ENCODE assay signal across 8 mouse cellular contexts in the genomic region with DNA sequence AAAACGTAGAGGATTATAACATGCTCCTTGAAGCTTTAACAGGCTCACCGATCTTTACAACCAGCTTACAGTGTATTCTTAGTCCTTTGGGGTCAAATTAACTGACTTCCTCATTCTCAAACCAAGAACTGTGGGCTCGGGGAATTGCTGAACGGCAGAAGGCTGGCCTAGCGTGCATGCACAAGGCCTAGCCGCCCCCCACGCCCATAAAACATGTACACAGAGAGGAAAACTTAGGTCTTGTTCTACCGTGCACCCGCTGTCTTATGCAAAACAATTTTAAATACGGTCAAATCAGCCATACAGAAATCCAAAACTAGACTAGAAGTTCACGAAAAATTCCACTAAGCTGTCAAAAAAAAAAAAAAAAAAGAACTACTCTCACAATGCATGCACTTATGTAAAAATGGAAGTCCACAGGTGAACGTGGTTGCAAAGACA. TPM values are rescaled to one million over a fixed set of nuclear protein-coding genes. Genes with fewer than 3 reads are reported as not detected.
DNase-seq lines count a peak whose midpoint lies in the region; ATAC-seq and TF ChIP-seq lines count a peak whose summit lies in the region.

No protein-coding gene starts in this region.

- no peak for DNase-seq in layer of hippocampus, adult 2 months (ENCODE audit: low spot score in 2 of 2)
- DNase-seq in layer of hippocampus, adult 18-20 months (ENCODE audit: low spot score in 2 of 2): no peak
- peak; percentile 58 for DNase-seq in c-Kit-positive CD71-negative TER-119-negative erythroid progenitor cells, embryonic 14.5 days (ENCODE audit: low read depth)
- peak; percentile 40 for DNase-seq in limb, embryonic 10.5 days (ENCODE audit: low spot score)
- DNase-seq in thymus, postnatal 0 days (ENCODE audit: low spot score): peak; percentile 51
- DNase-seq in gastrocnemius, adult 18-20 months (ENCODE audit: low spot score): no peak

- H3K4me2 ChIP-seq in heart, embryonic 12.5 days: peak overlapping the region; percentile 89
- H3K4me2 ChIP-seq in midbrain, embryonic 12.5 days (replicated peaks): peak overlapping the region; percentile 85

- H3K9me3 ChIP-seq in heart, embryonic 12.5 days (replicated peaks): no peaks in the 10 kb centered on the region
- no peaks in the 10 kb centered on the region for H3K9me3 ChIP-seq in limb, embryonic 10.5 days (replicated peaks)
- no peaks in the 10 kb centered on the region for H3K9me3 ChIP-seq in midbrain, embryonic 12.5 days

- no peak for ATAC-seq in heart, embryonic 12.5 days (ENCODE audit: insufficient number of reproducible peaks, low FRiP score)
- no peak for ATAC-seq in midbrain, embryonic 12.5 days (ENCODE audit: low FRiP score, low read depth)

- H3K4me3 ChIP-seq in layer of hippocampus, adult 2 months: peak overlapping the region; percentile 63
- H3K4me3 ChIP-seq in heart, embryonic 12.5 days: peak overlapping the region; percentile 97
- peak overlapping the region; percentile 99 for H3K4me3 ChIP-seq in limb, embryonic 10.5 days
- H3K4me3 ChIP-seq in midbrain, embryonic 12.5 days: peak overlapping the region; percentile 99

- 4% methylated on average over 12 of the region's 12 CpGs for WGBS in heart, embryonic 12.5 days
- WGBS in limb, embryonic 10.5 days: 5% methylated on average over 12 of the region's 12 CpGs
- WGBS in midbrain, embryonic 12.5 days: 2% methylated on average over 12 of the region's 12 CpGs

- peak overlapping the region; percentile 100 for H3K27ac ChIP-seq in layer of hippocampus, adult 2 months
- peak overlapping the region; percentile 99 for H3K27ac ChIP-seq in heart, embryonic 12.5 days (ENCODE audit: poor library complexity, severe bottlenecking)
- peak overlapping the region; percentile 100 for H3K27ac ChIP-seq in limb, embryonic 10.5 days
- H3K27ac ChIP-seq in midbrain, embryonic 12.5 days (replicated peaks): peak overlapping the region; percentile 99

- peaks cover 12% of the 10 kb centered on the region for H3K36me3 ChIP-seq in heart, embryonic 12.5 days
- peaks cover 28% of the 10 kb centered on the region for H3K36me3 ChIP-seq in limb, embryonic 10.5 days
- H3K36me3 ChIP-seq in midbrain, embryonic 12.5 days: peaks cover 10% of the 10 kb centered on the region

- no peaks in the 10 kb centered on the region for H3K27me3 ChIP-seq in heart, embryonic 12.5 days (replicated peaks)
- no peaks in the 10 kb centered on the region for H3K27me3 ChIP-seq in limb, embryonic 10.5 days (ENCODE audit: low read depth, poor library complexity, severe bottlenecking)
- H3K27me3 ChIP-seq in midbrain, embryonic 12.5 days: no peaks in the 10 kb centered on the region

- peaks cover 7% of the 10 kb centered on the region for H3K4me1 ChIP-seq in heart, embryonic 12.5 days (replicated peaks)
- peaks cover 5% of the 10 kb centered on the region for H3K4me1 ChIP-seq in limb, embryonic 10.5 days
- H3K4me1 ChIP-seq in midbrain, embryonic 12.5 days: peaks cover 10% of the 10 kb centered on the region

- H3K9ac ChIP-seq in heart, embryonic 12.5 days: peak overlapping the region; percentile 100
- peak overlapping the region; percentile 100 for H3K9ac ChIP-seq in midbrain, embryonic 12.5 days (replicated peaks)

- TF ChIP-seq CTCF in layer of hippocampus, adult 2 months (conservative IDR thresholded peaks at IDR 0.05): no peak

RNA-seq across cellular contexts. Expression of a gene that starts 2.8 kb away (rescaled TPM):
- 10 to 100 TPM; 52.3 to 59.6 TPM for total RNA-seq in layer of hippocampus, adult 2 months (2021)
- 10 to 100 TPM; 54.6 to 54.8 TPM for total RNA-seq in layer of hippocampus, adult 18-20 months (2021)
- 71.4 and 74.4 TPM in 2 replicates for polyA plus RNA-seq in heart, embryonic 12.5 days (2016; fragmentation: Nextera tagmentation; extraction: Ambion mirVana)
- polyA plus RNA-seq in limb, embryonic 10.5 days (2016; fragmentation: Nextera tagmentation; extraction: Ambion mirVana): 123 and 140 TPM in 2 replicates
- polyA plus RNA-seq in midbrain, embryonic 12.5 days (2016; fragmentation: Nextera tagmentation; extraction: Ambion mirVana): 118 and 132 TPM in 2 replicates
- polyA plus RNA-seq in thymus, postnatal 0 days (2015; fragmentation: Nextera tagmentation; extraction: Ambion mirVana): 185 and 210 TPM in 2 replicates
- total RNA-seq in gastrocnemius, adult 18-20 months (2021): 10 to 100 TPM; 24.2 to 25.7 TPM

RNA-seq across cellular contexts. Expression of a gene that starts 15.4 kb away (rescaled TPM):
- 100 to 1,000 TPM; 237 to 252 TPM for total RNA-seq in layer of hippocampus, adult 2 months (2021)
- 100 to 1,000 TPM; 270 to 271 TPM for total RNA-seq in layer of hippocampus, adult 18-20 months (2021)
- 319 and 325 TPM in 2 replicates for polyA plus RNA-seq in heart, embryonic 12.5 days (2016; fragmentation: Nextera tagmentation; extraction: Ambion mirVana)
- polyA plus RNA-seq in limb, embryonic 10.5 days (2016; fragmentation: Nextera tagmentation; extraction: Ambion mirVana): 94.4 and 105 TPM in 2 replicates
- 98.8 and 110 TPM in 2 replicates for polyA plus RNA-seq in midbrain, embryonic 12.5 days (2016; fragmentation: Nextera tagmentation; extraction: Ambion mirVana)
- 133 and 143 TPM in 2 replicates for polyA plus RNA-seq in thymus, postnatal 0 days (2015; fragmentation: Nextera tagmentation; extraction: Ambion mirVana)
- 100 to 1,000 TPM; 418 to 433 TPM for total RNA-seq in gastrocnemius, adult 18-20 months (2021)

RNA-seq across cellular contexts. Expression of a gene that starts 30.7 kb away (rescaled TPM):
- 10 to 100 TPM; 44.2 to 44.4 TPM for total RNA-seq in layer of hippocampus, adult 2 months (2021)
- 10 to 100 TPM; 48.9 to 49.2 TPM for total RNA-seq in layer of hippocampus, adult 18-20 months (2021)
- 53.6 and 57.2 TPM in 2 replicates for polyA plus RNA-seq in heart, embryonic 12.5 days (2016; fragmentation: Nextera tagmentation; extraction: Ambion mirVana)
- 343 and 357 TPM in 2 replicates for polyA plus RNA-seq in limb, embryonic 10.5 days (2016; fragmentation: Nextera tagmentation; extraction: Ambion mirVana)
- polyA plus RNA-seq in midbrain, embryonic 12.5 days (2016; fragmentation: Nextera tagmentation; extraction: Ambion mirVana): 393 and 402 TPM in 2 replicates
- polyA plus RNA-seq in thymus, postnatal 0 days (2015; fragmentation: Nextera tagmentation; extraction: Ambion mirVana): 67.7 and 69.2 TPM in 2 replicates
- 1 to 10 TPM; 3.0 to 3.1 TPM for total RNA-seq in gastrocnemius, adult 18-20 months (2021)

RNA-seq across cellular contexts. Expression of a gene that starts 50.8 kb away (rescaled TPM):
- total RNA-seq in layer of hippocampus, adult 2 months (2021): 1 to 10 TPM; 4.1 to 6.6 TPM
- 1 to 10 TPM; 5.8 to 6.5 TPM for total RNA-seq in layer of hippocampus, adult 18-20 months (2021)
- 0.57 and 0.61 TPM in 2 replicates for polyA plus RNA-seq in heart, embryonic 12.5 days (2016; fragmentation: Nextera tagmentation; extraction: Ambion mirVana)
- polyA plus RNA-seq in limb, embryonic 10.5 days (2016; fragmentation: Nextera tagmentation; extraction: Ambion mirVana): 0.98 and 1.3 TPM in 2 replicates
- 1.3 and 1.4 TPM in 2 replicates for polyA plus RNA-seq in midbrain, embryonic 12.5 days (2016; fragmentation: Nextera tagmentation; extraction: Ambion mirVana)
- 0.59 and 0.81 TPM in 2 replicates for polyA plus RNA-seq in thymus, postnatal 0 days (2015; fragmentation: Nextera tagmentation; extraction: Ambion mirVana)
- not detected for total RNA-seq in gastrocnemius, adult 18-20 months (2021)

Comparison
In these comparisons a context has a peak if more than half of its experiments do, and no peak if none do; other contexts are left out.
1. DNase-seq: peak in c-Kit-positive CD71-negative TER-119-negative erythroid progenitor cells, embryonic 14.5 days (single experiment), limb, embryonic 10.5 days (single experiment) and thymus, postnatal 0 days (single experiment); none in layer of hippocampus, adult 2 months (0 of 2), layer of hippocampus, adult 18-20 months (0 of 2) and gastrocnemius, adult 18-20 months (single experiment).
2. Peak in every context shown above with its lines, with median percentiles within 50 percentile points of each other: H3K27ac ChIP-seq and H3K4me3 ChIP-seq.